11 mouse cellular contexts compared by ENCODE assay signal in the genomic region with DNA sequence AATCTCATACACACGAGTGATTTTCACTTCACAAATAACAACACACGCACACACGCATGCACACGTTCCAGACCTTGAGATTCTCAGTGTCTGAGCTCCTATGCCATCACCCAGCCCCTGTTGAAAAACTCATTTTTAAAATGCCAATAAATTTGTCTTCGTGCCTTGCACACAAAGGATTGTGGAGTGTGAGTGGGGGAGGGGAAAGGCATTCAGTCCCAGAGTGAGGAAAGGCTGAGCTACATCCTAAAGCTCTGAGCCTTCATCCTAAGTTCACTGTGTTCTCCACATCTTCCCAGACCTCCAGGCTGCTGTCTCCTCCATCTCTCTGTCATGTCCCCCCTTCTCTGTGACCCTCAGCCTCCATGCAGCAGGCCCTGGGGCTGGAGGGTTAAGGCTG. TPM values are rescaled to one million over a fixed set of nuclear protein-coding genes. Genes with fewer than 3 reads are reported as not detected.
DNase-seq lines count a peak whose midpoint lies in the region; ATAC-seq and TF ChIP-seq lines count a peak whose summit lies in the region.
"Had no signal": no experiment of that assay in that cellular context is flagged by ENCODE, and none has a peak within 500 bp of the region (broad histone marks: within the 10 kb centered on the region; RNA-seq: fewer than 3 reads in every experiment).

No protein-coding gene starts in this region.

- TF ChIP-seq CTCF in cerebellum, adult 2 months (IDR thresholded peaks at IDR 0.05; ENCODE audit: borderline replicate concordance, insufficient read depth, low read depth, low read length) = no peak
- TF ChIP-seq CTCF in lung, postnatal 0 days (IDR thresholded peaks at IDR 0.05) = no peak

- peak overlapping the region; percentile 5 for H3K4me3 ChIP-seq in cerebellum, adult 2 months (replicated peaks; ENCODE audit: insufficient read depth, low read depth, low read length)
- no peak overlapping the region for H3K4me3 ChIP-seq in lung, postnatal 0 days (ENCODE audit: low read depth, low read length)
- no peak overlapping the region for H3K4me3 ChIP-seq in limb, embryonic 10.5 days
- no peak overlapping the region for H3K4me3 ChIP-seq in neural tube, embryonic 15.5 days (replicated peaks)

- no peak for DNase-seq in cerebellum, adult 2 months
- DNase-seq in cerebellum, postnatal 36 days = no peak
- no peak for DNase-seq in lung, postnatal 0 days (ENCODE audit: low spot score)
- no peak for DNase-seq in lung, postnatal 36 days
- peak; percentile 30 for DNase-seq in limb, embryonic 10.5 days (ENCODE audit: low spot score)
- no peak for DNase-seq in frontal cortex, postnatal 10 days (ENCODE audit: low spot score in 2 of 2)
- no peak for DNase-seq in embryo, embryonic 9.5 days (ENCODE audit: extremely low spot score)
- DNase-seq: adrenal gland, postnatal 10 days; kidney, adult 2 months; thymus, postnatal 4 days had no signal

- no peaks in the 10 kb centered on the region for H3K9me3 ChIP-seq in lung, postnatal 0 days (ENCODE audit: low read length)
- H3K9me3 ChIP-seq in limb, embryonic 10.5 days (replicated peaks) = no peaks in the 10 kb centered on the region
- no peaks in the 10 kb centered on the region for H3K9me3 ChIP-seq in neural tube, embryonic 15.5 days (replicated peaks)

- H3K9ac ChIP-seq in lung, postnatal 0 days (replicated peaks; ENCODE audit: low read depth) = 0 out of 2 replicates have a peak overlapping the region, but pooled peaks have one; percentile 8
- H3K9ac ChIP-seq in neural tube, embryonic 15.5 days (replicated peaks) = no peak overlapping the region

- no peak for ATAC-seq in lung, postnatal 0 days
- ATAC-seq in neural tube, embryonic 15.5 days (ENCODE audit: low FRiP score) = no peak

- H3K36me3 ChIP-seq in lung, postnatal 0 days (ENCODE audit: insufficient read depth, low read length) = no peaks in the 10 kb centered on the region
- no peaks in the 10 kb centered on the region for H3K36me3 ChIP-seq in limb, embryonic 10.5 days
- H3K36me3 ChIP-seq in neural tube, embryonic 15.5 days = peaks cover 21% of the 10 kb centered on the region; the same call in 1 of the 2 replicates

- no peak for TF ChIP-seq EP300 in lung, postnatal 0 days (IDR thresholded peaks at IDR 0.05)

- TF ChIP-seq POLR2A in cerebellum, adult 2 months (IDR thresholded peaks at IDR 0.05; ENCODE audit: borderline replicate concordance, insufficient read depth, low read length) = no peak

- WGBS in cerebellum, adult 2 months = 30% methylated on average over 5 of the region's 5 CpGs
- 56% methylated on average over 5 of the region's 5 CpGs for WGBS in lung, postnatal 0 days
- 53% methylated on average over 5 of the region's 5 CpGs for WGBS in limb, embryonic 10.5 days
- WGBS in neural tube, embryonic 15.5 days = 21% methylated on average over 5 of the region's 5 CpGs

- peaks cover 37% of the 10 kb centered on the region for H3K4me1 ChIP-seq in cerebellum, adult 2 months (ENCODE audit: control insufficient read depth, insufficient read depth, low read length)
- H3K4me1 ChIP-seq in lung, postnatal 0 days (ENCODE audit: insufficient read depth, low read depth, low read length) = peaks cover 22% of the 10 kb centered on the region; the same call in 1 of the 2 replicates
- peaks cover 66% of the 10 kb centered on the region for H3K4me1 ChIP-seq in limb, embryonic 10.5 days
- H3K4me1 ChIP-seq in neural tube, embryonic 15.5 days = peaks cover 51% of the 10 kb centered on the region

- H3K27ac ChIP-seq in cerebellum, adult 2 months (ENCODE audit: insufficient read depth, low read length) = peak overlapping the region; percentile 43; the same call in 1 of the 2 replicates
- no peak overlapping the region for H3K27ac ChIP-seq in lung, postnatal 0 days (ENCODE audit: low read length)
- H3K27ac ChIP-seq in limb, embryonic 10.5 days = peak overlapping the region; percentile 77
- peak overlapping the region; percentile 68 for H3K27ac ChIP-seq in neural tube, embryonic 15.5 days (replicated peaks)

- no peak overlapping the region for H3K4me2 ChIP-seq in lung, postnatal 0 days (replicated peaks; ENCODE audit: low read depth, low read length)
- peak overlapping the region; percentile 46 for H3K4me2 ChIP-seq in neural tube, embryonic 15.5 days

- no peaks in the 10 kb centered on the region for H3K27me3 ChIP-seq in cerebellum, adult 2 months (ENCODE audit: control insufficient read depth, insufficient read depth, low read length)
- 0 out of 2 replicates have a peak, but pooled peaks cover 12% of the 10 kb centered on the region for H3K27me3 ChIP-seq in lung, postnatal 0 days (replicated peaks; ENCODE audit: insufficient read depth, low read length)
- peaks cover 89% of the 10 kb centered on the region for H3K27me3 ChIP-seq in limb, embryonic 10.5 days (ENCODE audit: low read depth, poor library complexity, severe bottlenecking)
- H3K27me3 ChIP-seq in neural tube, embryonic 15.5 days (replicated peaks) = peaks cover 7% of the 10 kb centered on the region

RNA-seq across cellular contexts. Expression of gene Unc13a, which starts 4.3 kb away (rescaled TPM):
- polyA plus RNA-seq in cerebellum, adult 2 months (2012; rRNA removed) = 97.3 and 110 TPM in 2 replicates
- polyA plus RNA-seq in lung, postnatal 0 days (2015; fragmentation: Nextera tagmentation; extraction: Ambion mirVana) = 0.35 and 0.46 TPM in 2 replicates
- polyA plus RNA-seq in limb, embryonic 10.5 days (2016; fragmentation: Nextera tagmentation; extraction: Ambion mirVana) = 0.40 and 0.51 TPM in 2 replicates
- polyA plus RNA-seq in neural tube, embryonic 15.5 days (2015; fragmentation: Nextera tagmentation; extraction: Ambion mirVana) = 18.1 and 22.2 TPM in 2 replicates

RNA-seq across cellular contexts. Expression of gene Jak3, which starts 8.8 kb away (rescaled TPM):
- polyA plus RNA-seq in cerebellum, adult 2 months (2012; rRNA removed) = 3.6 and 3.9 TPM in 2 replicates
- 7.7 and 10.0 TPM in 2 replicates for polyA plus RNA-seq in lung, postnatal 0 days (2015; fragmentation: Nextera tagmentation; extraction: Ambion mirVana)
- 3.7 and 4.6 TPM in 2 replicates for polyA plus RNA-seq in limb, embryonic 10.5 days (2016; fragmentation: Nextera tagmentation; extraction: Ambion mirVana)
- 7.4 and 11.5 TPM in 2 replicates for polyA plus RNA-seq in neural tube, embryonic 15.5 days (2015; fragmentation: Nextera tagmentation; extraction: Ambion mirVana)

RNA-seq across cellular contexts. Expression of gene Insl3, which starts 21.8 kb away (rescaled TPM):
- polyA plus RNA-seq in cerebellum, adult 2 months (2012; rRNA removed) = 0.65 and 2.1 TPM in 2 replicates
- 2.9 and 3.9 TPM in 2 replicates for polyA plus RNA-seq in lung, postnatal 0 days (2015; fragmentation: Nextera tagmentation; extraction: Ambion mirVana)
- 0.53 and 0.76 TPM in 2 replicates for polyA plus RNA-seq in limb, embryonic 10.5 days (2016; fragmentation: Nextera tagmentation; extraction: Ambion mirVana)
- polyA plus RNA-seq in neural tube, embryonic 15.5 days (2015; fragmentation: Nextera tagmentation; extraction: Ambion mirVana) = 1.4 and 2.8 TPM in 2 replicates

RNA-seq across cellular contexts. Expression of gene B3gnt3, which starts 34.3 kb away (rescaled TPM):
- polyA plus RNA-seq in cerebellum, adult 2 months (2012; rRNA removed) = 0.44 and 0.48 TPM in 2 replicates
- polyA plus RNA-seq in lung, postnatal 0 days (2015; fragmentation: Nextera tagmentation; extraction: Ambion mirVana) = 11.7 and 12.1 TPM in 2 replicates
- 0.67 and 1.2 TPM in 2 replicates for polyA plus RNA-seq in limb, embryonic 10.5 days (2016; fragmentation: Nextera tagmentation; extraction: Ambion mirVana)
- polyA plus RNA-seq in neural tube, embryonic 15.5 days (2015; fragmentation: Nextera tagmentation; extraction: Ambion mirVana) = 0.56 and 1.3 TPM in 2 replicates

RNA-seq across cellular contexts. Expression of gene Colgalt1, which starts 56.5 kb away (rescaled TPM):
- 74.1 and 77.6 TPM in 2 replicates for polyA plus RNA-seq in cerebellum, adult 2 months (2012; rRNA removed)
- polyA plus RNA-seq in lung, postnatal 0 days (2015; fragmentation: Nextera tagmentation; extraction: Ambion mirVana) = 64.7 and 66.0 TPM in 2 replicates
- 49.0 and 53.6 TPM in 2 replicates for polyA plus RNA-seq in limb, embryonic 10.5 days (2016; fragmentation: Nextera tagmentation; extraction: Ambion mirVana)
- polyA plus RNA-seq in neural tube, embryonic 15.5 days (2015; fragmentation: Nextera tagmentation; extraction: Ambion mirVana) = 73.4 and 76.9 TPM in 2 replicates

Comparison
In these comparisons a context has a peak if more than half of its experiments do, and no peak if none do; other contexts are left out.
1. RNA of gene Unc13a, which starts 4.3 kb away (polyA plus RNA-seq): 97.3 to 110 TPM in cerebellum, adult 2 months and 18.1 to 22.2 TPM in neural tube, embryonic 15.5 days; 0.40 to 0.51 TPM in limb, embryonic 10.5 days and 0.35 to 0.46 TPM in lung, postnatal 0 days; every median in the first group is over 10 times any median in the second.